16 mouse cellular contexts compared by ENCODE assay signal in the genomic region with DNA sequence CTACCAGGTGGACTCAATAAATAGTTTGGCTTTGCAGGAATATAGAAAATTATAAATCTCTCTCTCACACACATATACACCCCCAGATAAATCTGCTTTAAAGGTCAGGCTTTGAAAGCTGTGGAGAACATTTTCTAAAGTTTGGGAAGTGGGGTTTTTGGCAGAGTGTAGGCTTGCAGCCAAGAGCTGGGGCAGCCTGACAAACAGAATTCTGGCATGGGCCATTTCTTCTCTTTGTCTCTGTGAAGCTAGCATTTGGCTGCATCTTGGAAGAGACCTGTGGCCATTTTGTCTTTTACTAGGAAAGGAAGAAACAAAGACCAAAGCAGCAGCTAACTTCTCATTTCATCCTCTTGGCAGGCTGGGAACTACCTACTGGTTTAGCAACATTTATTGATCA. TPM values are rescaled to one million over a fixed set of nuclear protein-coding genes. Genes with fewer than 3 reads are reported as not detected.
DNase-seq lines count a peak whose midpoint lies in the region; ATAC-seq lines count a peak whose summit lies in the region.
"Had no signal": no experiment of that assay in that cellular context is flagged by ENCODE, and none has a peak within 500 bp of the region (broad histone marks: within the 10 kb centered on the region; RNA-seq: fewer than 3 reads in every experiment).

No protein-coding gene starts in this region.

- no peaks in the 10 kb centered on the region for H3K27me3 ChIP-seq in hindbrain, embryonic 12.5 days
- no peaks in the 10 kb centered on the region for H3K27me3 ChIP-seq in hindbrain, embryonic 16.5 days (replicated peaks; ENCODE audit: control insufficient read depth, insufficient read depth, low read length)
- H3K27me3 ChIP-seq: liver, embryonic 15.5 days; Patski had no signal

- peak; percentile 20 for DNase-seq in right cerebral cortex, adult 18-20 months
- DNase-seq in right cerebral cortex, postnatal 4 days: no peak
- DNase-seq in layer of hippocampus, postnatal 10 days (ENCODE audit: low spot score in 2 of 2): peak; percentile 56 to 71
- peak; percentile 38 for DNase-seq in telencephalon, adult 2 months (ENCODE audit: low read depth, low spot score)
- no peak for DNase-seq in urinary bladder, adult 18-20 months (ENCODE audit: low spot score in 2 of 2)
- DNase-seq: gastrocnemius, adult 2 months; kidney, adult 9 months; lung, postnatal 4 days had no signal

- no peak overlapping the region for H3K4me3 ChIP-seq in hindbrain, embryonic 12.5 days
- H3K4me3 ChIP-seq in hindbrain, embryonic 16.5 days (ENCODE audit: low read length): no peak overlapping the region
- H3K4me3 ChIP-seq: gastrocnemius, adult 2 months; left cerebral cortex, adult 2 months; liver, embryonic 15.5 days had no signal

- H3K9ac ChIP-seq in hindbrain, embryonic 12.5 days: no peak overlapping the region
- H3K9ac ChIP-seq in hindbrain, embryonic 16.5 days (ENCODE audit: low read depth, low read length): no peak overlapping the region
- H3K9ac ChIP-seq: liver, embryonic 15.5 days had no signal

- H3K36me3 ChIP-seq in hindbrain, embryonic 12.5 days: no peaks in the 10 kb centered on the region
- no peaks in the 10 kb centered on the region for H3K36me3 ChIP-seq in hindbrain, embryonic 16.5 days (ENCODE audit: control insufficient read depth, insufficient read depth, low read length)
- H3K36me3 ChIP-seq: liver, embryonic 15.5 days had no signal

- no peaks in the 10 kb centered on the region for H3K4me1 ChIP-seq in hindbrain, embryonic 12.5 days
- H3K4me1 ChIP-seq in hindbrain, embryonic 16.5 days (ENCODE audit: control insufficient read depth, insufficient read depth, low read depth, low read length): no peaks in the 10 kb centered on the region
- H3K4me1 ChIP-seq: liver, embryonic 15.5 days had no signal

- H3K27ac ChIP-seq in hindbrain, embryonic 12.5 days: 0 out of 2 replicates have a peak overlapping the region, but pooled peaks have one; percentile 30
- H3K27ac ChIP-seq in hindbrain, embryonic 16.5 days (ENCODE audit: low read depth, low read length): no peak overlapping the region
- H3K27ac ChIP-seq: gastrocnemius, adult 2 months; liver, embryonic 15.5 days had no signal

- ATAC-seq in hindbrain, embryonic 12.5 days (ENCODE audit: low FRiP score): no peak
- ATAC-seq in hindbrain, embryonic 16.5 days: no peak
- ATAC-seq in monocyte, adult 5-6 weeks (replicated peaks; ENCODE audit: insufficient number of reproducible peaks, low FRiP score, low TSS enrichment, poor library complexity, severe bottlenecking): no peak
- ATAC-seq: CD4-positive, CD25-positive, alpha-beta regulatory T cell, adult 4 months; midbrain, embryonic 16.5 days; Patski had no signal

- no peaks in the 10 kb centered on the region for H3K9me3 ChIP-seq in hindbrain, embryonic 12.5 days (replicated peaks)
- no peaks in the 10 kb centered on the region for H3K9me3 ChIP-seq in hindbrain, embryonic 16.5 days (ENCODE audit: control insufficient read depth, low read length)
- H3K9me3 ChIP-seq: liver, embryonic 15.5 days had no signal

- H3K4me2 ChIP-seq in hindbrain, embryonic 12.5 days (replicated peaks): no peak overlapping the region
- H3K4me2 ChIP-seq in hindbrain, embryonic 16.5 days (ENCODE audit: low read length): no peak overlapping the region
- H3K4me2 ChIP-seq: liver, embryonic 15.5 days had no signal

RNA-seq across cellular contexts. Expression of a gene that starts 40.0 kb away (rescaled TPM):
- polyA plus RNA-seq in hindbrain, embryonic 12.5 days (2016; fragmentation: Nextera tagmentation; extraction: Ambion mirVana): 36.0 and 39.4 TPM in 2 replicates
- polyA plus RNA-seq in hindbrain, embryonic 16.5 days (2015; fragmentation: Nextera tagmentation; extraction: Ambion mirVana): 65.4 and 73.8 TPM in 2 replicates
- 100 to 1,000 TPM; 236 to 251 TPM for total RNA-seq in layer of hippocampus, postnatal 10 days (2021)
- not detected in 3 replicates for total RNA-seq in monocyte, adult 5-6 weeks (2017)

Comparison
In these comparisons a context has a peak if more than half of its experiments do, and no peak if none do; other contexts are left out.
1. DNase-seq: peak in right cerebral cortex, adult 18-20 months (single experiment), layer of hippocampus, postnatal 10 days (2 of 2) and telencephalon, adult 2 months (single experiment); none in right cerebral cortex, postnatal 4 days (single experiment) and urinary bladder, adult 18-20 months (0 of 2).
2. RNA of a gene that starts 40.0 kb away (total RNA-seq): 236 to 251 TPM in layer of hippocampus, postnatal 10 days; not detected in monocyte, adult 5-6 weeks; every median in the first group is over 100 times any median in the second.